Mouse (Mus musculus): ENCODE measurements around the gene Wdr5.

- no peak for TF ChIP-seq POLR2A (IDR thresholded peaks at IDR 0.05; ENCODE audit: borderline replicate concordance, low read depth, low read length)
- no peak for TF ChIP-seq CTCF (IDR thresholded peaks at IDR 0.05; ENCODE audit: low read depth, low read length)
Observed at GRCm38 (mm10) chr2:27539336-27539735, 24.4 kb downstream of the Wdr5 start.

Measured in bone marrow macrophage, adult 2 months (primary cell).